Mouse (Mus musculus) E14TG2a.4 (cell line): ENCODE measurements around the gene 6030498E09Rik.

Experiments used
- H3K27me3 ChIP-seq: 2 replicates; pipeline ENCODE4 v1.6.1; 2014; ENCODE audit warnings: low read length, control low read depth; ENCODE audit not compliant: insufficient read depth
- H3K36me3 ChIP-seq: 2 replicates; pipeline ENCODE4 v1.6.1; 2014; ENCODE audit warnings: low read length, control low read depth; ENCODE audit not compliant: insufficient read depth
- H3K4me1 ChIP-seq: replicated peaks from 2 replicates; pipeline ENCODE4 v1.6.1; 2014; ENCODE audit warnings: low read depth, low read length, control low read depth
- H3K4me3 ChIP-seq: replicated peaks from 2 replicates; pipeline ENCODE4 v1.5.1; 2014; ENCODE audit warnings: mild to moderate bottlenecking, low read length
- H3K9me3 ChIP-seq: 2 replicates; pipeline ENCODE4 v1.6.1; 2014; ENCODE audit warnings: low read length, control low read depth
- CTCF ChIP-seq: conservative IDR thresholded peaks from 2 replicates; pipeline ENCODE4 v1.5.1; 2014; ENCODE audit warnings: low read length
- NANOG ChIP-seq: IDR thresholded peaks from 2 replicates; pipeline ENCODE4 v1.6.1; 2014; ENCODE audit warnings: borderline replicate concordance, low read length, mixed read lengths
- POU5F1 ChIP-seq: IDR thresholded peaks from 2 replicates; pipeline ENCODE4 v1.6.1; 2014; ENCODE audit warnings: low read length, borderline replicate concordance

The 6030498E09Rik gene

GRCm38 (mm10) chrX:38958571-38958970 is 186.1 kb downstream of the 6030498E09Rik start:
- H3K4me3 ChIP-seq = no peak overlapping the region
- no peaks in the 10 kb centered on the region for H3K9me3 ChIP-seq
- H3K4me1 ChIP-seq = no peaks in the 10 kb centered on the region
- H3K36me3 ChIP-seq = no peaks in the 10 kb centered on the region
- TF ChIP-seq POU5F1 = no peak
- no peak for TF ChIP-seq NANOG
- no peak for TF ChIP-seq CTCF
- H3K27me3 ChIP-seq = no peaks in the 10 kb centered on the region

GRCm38 (mm10) chrX:38996265-38996664 is 223.8 kb downstream of the 6030498E09Rik start:
- no peak for TF ChIP-seq CTCF
- no peak for TF ChIP-seq NANOG
- no peak for TF ChIP-seq POU5F1
- H3K27me3 ChIP-seq = no peaks in the 10 kb centered on the region
- H3K9me3 ChIP-seq = no peaks in the 10 kb centered on the region; the same call in 1 of the 2 replicates
- H3K36me3 ChIP-seq = no peaks in the 10 kb centered on the region
- H3K4me1 ChIP-seq = no peaks in the 10 kb centered on the region
- no peak overlapping the region for H3K4me3 ChIP-seq
